Mouse (Mus musculus): ENCODE data around the gene Ercc8. TPM values are rescaled to one million over a fixed set of nuclear protein-coding genes. Genes with fewer than 3 reads are reported as not detected.

Gene Ercc8
- total RNA-seq, 2 experiments from 2014 or later = 15.5 to 18.3 TPM

DNA sequence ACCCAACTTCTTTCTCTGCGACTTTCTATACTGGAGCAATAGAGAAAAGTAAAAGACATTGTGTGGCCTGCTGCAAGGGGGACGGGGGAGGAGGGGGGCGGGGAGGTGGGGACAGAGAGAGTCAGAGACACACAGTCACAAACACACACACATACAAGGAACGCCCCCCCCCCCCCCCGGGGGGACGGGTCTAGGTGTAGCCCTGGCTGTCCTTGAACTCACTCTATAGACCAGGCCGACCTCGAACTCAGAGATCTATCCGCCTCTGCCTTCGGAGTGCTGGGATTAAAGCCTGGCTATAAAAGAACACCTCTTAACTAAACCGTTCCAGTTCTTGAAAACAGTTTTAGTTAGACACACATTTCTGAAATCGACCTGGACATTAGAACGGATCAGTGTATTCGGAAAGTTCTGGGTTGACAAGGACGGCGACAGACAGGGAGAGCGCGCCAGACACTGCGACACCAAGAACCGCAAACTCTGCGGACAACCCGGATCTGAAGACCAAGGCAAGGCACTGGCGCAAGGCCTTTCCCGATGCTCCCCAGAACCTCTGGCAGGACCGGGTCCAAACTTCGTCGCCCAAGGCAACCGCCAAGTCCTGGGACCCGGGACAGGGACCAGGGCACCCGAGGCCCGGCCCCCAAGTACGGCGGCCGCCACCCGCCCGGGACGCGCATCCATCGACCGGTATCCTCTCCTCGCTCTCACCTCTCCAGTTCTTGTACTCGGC, 633 bp upstream of the Ercc8 start:
- DNase-seq = no peak

DNA sequence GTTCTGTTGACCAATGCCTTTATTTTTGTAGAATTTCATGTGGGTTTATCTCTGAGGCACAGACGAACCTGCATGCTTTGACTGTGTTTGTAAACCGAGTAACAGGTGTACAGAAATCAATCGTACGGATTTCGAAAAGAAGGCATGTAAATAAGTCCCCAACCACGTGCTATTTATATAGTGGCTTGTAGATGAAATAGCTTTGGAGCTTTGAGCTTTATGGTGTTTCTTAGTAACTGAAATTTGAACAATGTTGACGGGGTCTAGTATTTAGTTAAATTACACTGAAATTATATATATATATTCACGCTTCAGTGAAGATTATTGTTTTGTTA, 677 bp downstream of the Ercc8 start:
- DNase-seq = no peak

DNA sequence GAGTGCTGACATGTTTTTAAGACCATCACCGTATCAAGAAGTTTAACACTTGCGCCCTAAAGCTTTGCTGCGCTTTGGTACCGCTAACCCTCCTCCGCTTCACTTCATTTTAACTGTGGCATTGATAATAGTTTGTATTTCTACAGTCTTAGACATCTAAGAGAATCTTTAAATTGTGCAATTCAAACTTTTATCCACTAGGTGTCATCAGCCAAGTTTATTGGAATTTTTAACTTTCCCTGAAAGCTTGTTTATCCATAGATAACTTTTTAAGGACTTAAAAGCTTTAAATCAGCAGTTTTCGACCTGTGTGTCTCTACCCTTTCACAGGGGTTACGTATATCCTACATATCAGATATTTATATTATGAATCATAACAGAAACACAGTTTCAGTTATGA, 1.4 kb downstream of the Ercc8 start:
- no peak for DNase-seq

DNA sequence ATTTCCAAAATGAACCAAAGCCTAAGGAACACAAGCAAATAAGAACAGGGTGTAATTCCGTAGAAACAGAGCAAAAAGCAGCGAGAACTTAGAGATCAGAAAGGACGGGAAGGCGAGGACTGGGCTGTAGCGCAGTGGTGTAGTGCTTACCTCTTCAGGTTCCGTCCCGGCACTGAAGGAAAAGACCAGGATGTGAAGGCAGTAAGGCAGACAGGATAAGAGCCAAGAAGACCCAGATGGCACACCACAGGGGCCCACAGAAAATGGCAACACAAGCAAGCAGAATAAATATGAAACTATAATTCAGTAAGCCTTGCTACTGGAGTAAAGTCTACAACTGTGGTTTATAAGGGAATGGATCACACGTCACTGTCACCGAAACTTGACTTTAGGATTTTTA, 5.4 kb downstream of the Ercc8 start:
- no peak for DNase-seq

DNA sequence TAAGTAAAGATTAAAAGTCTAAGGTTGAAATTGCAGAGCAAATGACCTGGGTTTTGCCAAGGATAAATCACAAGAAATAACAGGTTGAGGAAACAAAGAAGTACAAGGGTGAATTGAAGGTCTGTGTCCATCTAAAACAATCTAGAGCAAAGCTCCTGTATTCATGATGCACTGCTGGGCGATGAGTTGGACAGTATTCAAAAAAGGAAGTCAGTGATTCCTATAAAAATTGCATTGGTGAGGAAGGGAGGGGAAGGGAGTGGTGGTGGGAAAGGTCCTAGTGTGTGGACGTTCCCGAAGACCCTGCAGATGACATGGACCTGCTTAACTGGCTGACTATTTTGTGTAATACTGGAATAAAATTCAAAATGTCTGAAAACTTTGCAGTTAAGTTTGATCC, 6.1 kb downstream of the Ercc8 start:
- no peak for DNase-seq

DNA sequence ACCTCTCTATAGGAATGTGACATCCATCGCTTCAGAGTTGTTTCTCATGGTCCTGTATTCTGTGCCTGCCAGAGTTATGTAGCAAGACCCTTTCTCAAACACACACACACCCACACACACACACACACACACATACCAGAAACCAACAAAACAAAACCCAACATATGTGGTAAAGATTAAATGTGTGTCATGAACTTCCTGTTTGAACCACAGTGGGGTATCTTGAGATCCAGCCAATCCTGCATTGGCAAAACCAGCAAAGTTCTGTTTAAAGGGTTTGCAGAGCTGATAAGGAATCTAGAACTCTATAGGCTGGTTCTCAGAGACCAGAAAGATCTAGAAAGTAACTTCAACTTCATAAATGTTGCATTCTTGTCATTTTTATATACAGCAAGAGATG, 11.5 kb downstream of the Ercc8 start:
- no peak for DNase-seq

DNA sequence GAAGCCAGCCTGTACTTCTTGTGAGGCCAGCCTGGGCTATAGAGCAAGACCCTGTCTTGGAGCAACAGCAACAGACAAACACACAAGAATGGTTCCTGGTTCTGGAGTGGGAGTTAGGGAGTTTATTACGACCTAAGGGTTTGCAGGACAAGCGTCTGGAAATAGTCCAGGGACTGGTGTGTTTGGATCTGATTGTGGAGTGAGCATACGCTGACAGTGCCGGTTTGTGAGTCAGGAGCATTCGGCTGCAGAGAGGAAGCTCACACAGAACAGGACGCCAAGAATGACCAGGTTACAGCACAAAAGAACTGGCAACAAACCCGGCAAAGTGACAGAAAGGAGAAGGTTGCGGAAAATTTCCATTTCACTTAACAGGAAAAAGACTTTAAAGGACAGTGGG, 12.0 kb downstream of the Ercc8 start:
- DNase-seq = no peak

DNA sequence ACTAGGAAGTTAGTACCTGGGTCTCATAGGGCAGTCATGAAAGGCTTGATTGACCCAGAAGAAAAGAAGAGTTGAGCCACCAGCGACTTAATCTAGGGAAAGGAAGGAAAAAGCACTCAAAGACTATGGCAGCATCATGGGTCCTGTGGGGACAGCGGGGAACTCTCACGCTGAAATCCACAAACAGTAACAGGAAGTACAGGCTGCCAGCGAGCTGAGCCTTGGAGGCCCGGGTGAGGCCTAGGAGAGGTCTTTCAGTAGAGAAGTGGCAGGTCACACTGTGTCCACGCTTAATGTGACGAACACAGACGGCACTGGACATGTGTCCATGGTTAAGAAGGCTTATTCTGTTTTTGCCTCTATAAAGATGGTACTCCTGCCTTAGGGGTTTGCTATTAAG, 21.1 kb downstream of the Ercc8 start:
- no peak for DNase-seq

DNA sequence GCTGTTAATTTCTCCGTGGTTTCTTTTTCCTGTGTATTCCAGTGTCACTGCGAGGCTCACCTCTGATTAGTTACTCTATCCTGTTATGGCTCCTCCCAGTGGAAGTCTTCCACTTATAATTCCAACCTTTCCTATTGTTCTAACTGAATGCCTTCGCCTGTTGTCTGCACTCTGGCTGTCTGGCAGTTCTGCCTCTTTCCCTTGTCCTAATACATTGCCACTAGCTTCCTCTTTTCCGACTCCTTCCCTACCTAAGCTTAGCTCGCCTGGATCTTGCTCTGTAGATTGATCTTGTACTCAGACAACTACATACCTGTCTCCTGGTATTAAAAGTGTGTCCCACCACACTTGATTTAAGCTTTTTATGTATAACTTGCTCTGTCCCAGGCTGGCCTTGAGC, 22.3 kb downstream of the Ercc8 start:
- DNase-seq = no peak

DNA sequence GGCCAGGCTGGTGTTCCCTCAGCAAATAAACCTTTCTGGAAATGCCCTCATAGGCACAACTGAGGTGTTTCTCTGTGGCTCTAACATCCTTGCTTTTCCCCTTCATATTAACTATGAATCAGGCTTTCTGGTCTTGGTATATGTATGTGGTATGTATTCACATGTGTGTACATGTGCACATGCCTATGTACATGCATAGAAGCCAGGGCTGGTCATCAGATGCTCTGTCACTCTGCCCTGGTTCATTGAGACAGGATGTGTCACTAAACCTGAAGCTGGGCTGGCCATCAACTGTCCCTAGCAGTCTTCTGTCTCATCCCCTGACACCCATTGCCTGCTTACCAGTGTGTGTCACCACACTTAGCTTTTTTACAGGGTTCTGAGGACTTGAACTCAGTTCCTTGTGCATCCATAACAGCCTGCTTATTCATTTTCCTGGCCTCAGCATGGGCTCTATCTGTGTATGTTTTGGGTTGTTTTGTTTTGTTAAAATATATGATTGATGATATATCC, 26.3 kb downstream of the Ercc8 start:
- no peak for DNase-seq

DNA sequence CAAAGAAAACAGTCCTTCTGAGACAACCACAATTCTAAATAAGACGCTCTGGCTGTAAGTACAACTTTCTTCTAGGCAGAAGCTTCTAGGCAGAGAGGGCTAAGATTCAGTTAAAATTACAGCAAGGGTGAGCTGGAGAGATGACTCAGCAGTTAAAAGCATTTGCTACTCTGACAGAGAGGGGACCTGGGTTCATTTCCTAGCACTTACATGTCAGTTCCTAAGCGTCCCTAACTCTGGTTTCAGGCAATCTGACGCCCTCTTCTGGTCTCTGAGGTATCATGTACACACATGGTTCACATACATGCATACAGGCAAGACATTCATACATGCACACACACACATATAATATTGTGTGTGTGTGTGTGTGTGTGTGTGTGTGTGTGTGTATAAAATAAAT, 27.0 kb downstream of the Ercc8 start:
- no peak for DNase-seq

DNA sequence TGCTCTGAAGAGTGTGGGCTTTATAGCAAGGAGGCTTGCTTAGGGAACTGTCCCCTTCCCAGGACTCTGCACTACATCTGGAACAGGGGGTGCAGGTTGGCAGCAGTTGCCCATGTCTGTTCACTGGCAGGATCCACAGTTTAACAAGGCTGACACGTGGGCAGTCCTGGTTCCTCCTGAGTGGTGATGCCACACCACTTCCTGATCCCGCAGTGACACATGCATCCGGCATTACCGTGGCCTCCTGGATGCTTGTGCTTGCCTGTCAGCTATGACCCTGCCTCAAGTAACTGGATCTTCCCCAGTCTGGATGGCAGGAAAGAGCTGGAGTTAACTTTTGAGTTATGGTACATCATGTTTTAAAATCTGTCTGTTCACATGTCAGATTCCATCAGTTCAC, 29.5 kb downstream of the Ercc8 start:
- no peak for DNase-seq

DNA sequence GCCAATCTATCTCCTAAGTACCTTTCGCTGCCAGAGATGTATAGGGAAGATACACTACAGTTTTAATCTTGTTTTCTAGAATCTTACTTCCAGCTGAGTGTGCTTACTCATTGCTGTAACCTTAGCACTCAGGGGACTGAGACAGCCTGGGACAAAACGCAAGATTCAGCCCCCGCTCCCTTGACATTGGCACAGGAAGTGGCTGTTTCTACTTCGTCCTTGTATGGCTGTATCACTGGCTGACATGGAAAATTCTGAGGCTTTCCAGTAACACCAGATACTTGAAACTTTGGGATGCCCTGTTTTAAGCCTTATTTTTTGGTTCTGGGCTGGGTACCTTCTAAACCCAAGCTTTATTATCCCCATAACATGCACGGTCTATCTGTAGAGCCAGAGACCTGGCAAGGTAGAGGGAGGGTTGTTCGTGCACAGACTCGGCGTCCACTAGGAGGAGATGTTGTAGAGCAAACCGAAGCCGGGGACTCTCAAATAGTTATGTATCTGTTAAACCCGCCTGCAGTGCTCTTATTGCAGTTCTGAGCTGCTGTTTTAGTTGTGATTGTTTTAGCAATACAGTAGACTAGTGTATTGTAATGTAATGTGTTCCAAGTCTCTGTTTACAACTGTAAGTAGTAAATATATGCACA, 32.7 kb downstream of the Ercc8 start:
- DNase-seq = peak; percentile 67

DNA sequence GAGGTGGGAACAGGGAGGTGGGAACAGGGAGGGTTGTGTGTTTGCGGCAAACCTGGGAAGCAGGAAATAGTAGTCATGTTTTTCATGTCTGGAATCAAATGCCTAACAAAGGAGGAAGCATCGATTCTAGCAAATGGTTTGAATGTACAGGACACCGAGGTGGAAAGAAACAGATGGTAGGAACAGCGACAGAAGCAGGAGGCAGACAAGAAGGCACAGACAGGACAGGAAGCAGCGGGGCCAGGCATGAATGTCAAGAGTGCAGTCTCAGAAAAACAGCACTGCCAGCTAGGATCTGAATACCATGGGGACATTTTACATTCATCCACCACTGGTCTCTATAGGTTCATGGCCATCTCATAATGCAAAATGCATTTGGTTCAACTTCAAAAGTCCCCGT, 36.9 kb downstream of the Ercc8 start:
- DNase-seq = no peak

DNA sequence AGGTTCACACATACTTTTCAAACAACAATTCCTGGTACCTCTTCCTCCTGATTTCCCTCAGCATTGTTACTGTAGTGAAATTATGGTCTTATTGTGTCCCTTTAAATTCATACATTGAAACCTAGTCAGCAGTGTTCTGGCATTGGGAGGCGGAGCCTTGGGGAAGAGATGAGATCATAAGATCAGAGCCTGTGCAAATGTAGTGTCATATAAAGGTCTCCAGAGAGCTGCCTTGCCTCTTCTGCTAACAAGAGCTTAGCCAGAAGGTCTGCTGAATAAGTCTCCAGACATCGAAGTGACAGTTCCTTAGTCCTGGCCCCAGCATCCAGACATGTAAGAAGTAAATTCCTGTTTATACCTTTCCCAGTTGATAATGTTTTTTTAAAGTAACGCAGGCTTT, 46.3 kb downstream of the Ercc8 start:
- DNase-seq = no peak

DNA sequence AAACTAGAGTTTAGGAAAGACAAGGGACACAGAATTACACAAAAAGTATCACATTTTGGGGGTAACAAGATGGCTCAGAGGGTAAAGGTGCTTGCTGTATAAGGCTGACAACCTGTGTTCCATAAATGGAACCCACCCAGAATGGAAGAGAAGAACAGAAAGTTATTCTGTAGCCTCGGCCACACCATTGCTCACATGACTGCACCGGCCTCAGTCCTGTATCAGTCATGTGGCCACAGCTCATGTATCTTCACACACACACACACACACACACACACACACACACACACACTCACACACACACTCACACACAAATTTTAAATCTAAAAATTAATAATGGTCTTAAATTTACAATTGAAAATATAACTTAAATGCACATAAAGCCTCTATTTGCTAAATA, 48.9 kb downstream of the Ercc8 start:
- DNase-seq = no peak

DNA sequence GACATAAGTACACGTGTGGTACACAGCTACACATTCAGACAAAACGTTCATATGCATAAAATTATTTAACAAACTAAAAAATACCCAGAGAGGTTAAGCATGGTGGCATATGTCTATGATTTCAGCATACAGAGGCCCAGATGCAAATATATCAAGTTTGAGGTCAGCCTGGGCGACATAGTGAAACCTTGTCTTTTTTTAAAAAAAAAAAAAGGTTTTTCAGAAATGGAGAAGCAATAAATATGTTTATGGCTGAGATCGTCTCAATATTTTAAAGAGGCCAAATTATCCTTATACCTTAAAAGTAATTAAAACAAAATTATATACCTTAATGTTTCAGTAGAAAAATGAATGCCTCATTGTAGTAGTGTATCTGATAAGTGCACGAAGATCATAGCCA, 49.6 kb downstream of the Ercc8 start:
- DNase-seq = no peak

DNA sequence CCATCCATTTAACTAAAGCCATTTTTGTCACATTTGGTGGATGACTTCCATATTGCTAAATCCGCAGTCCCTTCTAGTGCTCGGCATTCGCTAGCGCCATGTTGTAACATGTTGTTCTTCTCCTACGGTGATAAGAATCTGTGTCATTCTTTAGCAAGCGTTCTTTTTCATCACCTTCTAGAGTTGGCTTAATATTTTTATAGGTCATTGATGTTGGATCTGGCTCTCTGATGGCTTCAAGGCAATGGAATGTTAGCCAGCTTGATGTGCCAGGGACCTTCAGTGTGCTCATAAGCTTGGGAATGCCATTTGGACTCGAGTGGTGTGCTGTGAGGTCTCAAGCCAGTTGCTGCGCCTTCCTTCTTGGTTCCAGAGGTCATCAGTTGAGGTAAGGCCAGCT, 52.4 kb downstream of the Ercc8 start:
- no peak for DNase-seq

DNA sequence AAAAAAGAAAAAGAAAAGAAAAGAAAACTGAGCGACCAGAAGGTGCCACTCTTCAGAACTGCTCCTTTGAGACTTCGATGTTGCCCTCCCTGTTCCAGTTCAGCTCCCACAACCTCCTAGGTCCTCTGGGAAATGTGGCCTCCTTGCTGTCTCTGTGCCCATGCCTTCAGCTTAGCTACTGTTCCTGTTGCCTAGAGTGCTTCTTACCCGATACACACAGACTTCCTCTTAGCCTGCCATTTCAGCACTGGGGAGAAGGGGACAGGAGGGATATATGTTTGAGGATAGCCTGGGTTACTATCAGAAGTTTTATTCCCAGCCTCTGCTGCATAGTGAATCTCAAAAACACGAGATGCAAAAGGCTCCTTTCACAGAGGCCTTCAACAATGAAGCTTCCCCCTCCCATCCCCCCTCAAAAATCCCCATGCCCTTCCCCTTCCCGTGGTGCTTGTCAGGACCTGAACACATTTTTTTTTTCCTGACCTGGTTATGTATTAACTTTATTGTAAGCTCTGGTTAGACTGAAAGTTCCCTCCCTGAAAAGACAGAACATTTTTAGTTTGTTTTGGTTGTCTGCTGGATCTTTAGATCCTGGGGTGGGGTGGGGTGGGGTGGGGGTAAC, 54.0 kb downstream of the Ercc8 start:
- no peak for DNase-seq

DNA sequence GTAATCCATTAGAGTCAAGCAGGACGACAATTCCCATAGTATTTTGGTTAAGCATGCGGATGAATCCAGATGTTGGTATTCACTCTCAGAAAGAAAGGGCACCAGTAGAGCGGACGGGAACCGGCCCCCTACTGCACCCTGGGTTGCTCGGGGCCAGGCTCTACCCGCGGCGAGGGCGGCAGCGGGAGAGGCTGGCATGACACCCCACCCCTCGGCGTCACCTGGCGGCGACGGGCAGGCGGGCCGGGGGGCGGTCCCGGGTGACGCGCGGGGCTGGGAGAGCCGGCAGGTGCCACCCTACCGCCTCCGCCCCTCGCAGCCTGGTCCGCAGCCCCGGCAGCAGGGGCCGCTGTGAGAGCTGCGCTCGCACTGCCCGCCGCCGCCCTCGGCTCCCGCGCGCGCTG, 55.6 kb downstream of the Ercc8 start, which contains the start of gene Elovl7:
Gene Elovl7 (plus strand): TSS at position 324 of the 404 bp plus-strand sequence.
- peak; percentile 69 for DNase-seq

DNA sequence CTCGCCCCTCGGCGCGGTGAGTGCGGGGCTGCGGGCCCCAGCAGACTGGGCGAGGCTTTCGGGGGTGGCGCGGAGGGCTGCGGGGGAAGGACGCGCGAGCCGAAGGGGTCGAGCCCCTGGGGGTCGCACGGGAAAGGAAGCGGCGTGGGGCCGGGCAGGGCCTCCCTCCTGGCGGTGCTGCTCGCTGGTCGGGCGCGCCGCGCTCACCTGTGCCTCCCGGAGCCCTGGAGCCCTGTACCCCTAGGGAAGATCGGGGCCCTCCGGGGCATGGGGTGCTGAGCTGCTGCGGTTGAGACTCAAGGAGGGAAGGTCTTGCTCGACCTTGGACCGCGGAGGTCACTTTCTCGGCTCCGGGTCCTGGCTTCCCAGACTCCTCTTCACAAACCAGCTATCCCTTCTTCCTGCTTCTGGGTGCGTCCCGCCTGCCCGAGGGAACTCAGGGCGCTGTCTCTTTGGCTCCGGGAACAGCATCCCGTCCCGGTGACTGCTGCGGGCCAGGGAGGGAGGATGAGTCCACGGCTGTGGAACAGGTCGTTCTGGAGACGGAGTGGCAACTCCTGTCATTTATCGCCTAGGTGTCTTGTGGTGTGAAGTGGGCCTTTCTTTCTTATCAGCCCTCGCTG, 56.1 kb downstream of the Ercc8 start:
- DNase-seq = peak; percentile 11

DNA sequence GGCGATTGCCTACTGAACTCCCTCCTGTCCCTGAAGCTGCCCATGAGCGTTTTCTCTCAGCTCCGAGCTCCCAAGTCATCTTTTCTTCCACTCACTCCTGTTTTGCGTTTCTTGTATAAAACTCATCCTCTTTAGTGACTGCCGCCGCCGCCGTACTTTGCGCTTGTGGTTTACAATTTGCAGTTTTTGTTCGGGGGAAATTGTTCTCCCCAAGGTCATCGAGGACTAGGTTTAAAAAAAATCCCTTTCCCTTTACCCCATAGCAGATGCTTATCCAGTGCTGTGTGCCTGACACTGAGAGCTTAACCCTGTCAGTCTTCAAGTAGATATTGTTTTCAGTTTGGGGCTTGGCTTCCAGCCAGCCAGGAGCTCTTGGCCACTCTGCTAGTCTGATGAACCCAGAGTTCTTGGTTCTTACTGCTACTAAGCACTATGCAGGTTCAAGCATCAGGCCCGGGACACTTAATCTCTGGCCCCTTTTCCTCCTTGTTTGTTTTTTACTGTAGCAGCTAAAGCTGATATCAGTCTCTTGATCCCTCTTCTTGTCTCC, 56.8 kb downstream of the Ercc8 start:
- DNase-seq = no peak

DNA sequence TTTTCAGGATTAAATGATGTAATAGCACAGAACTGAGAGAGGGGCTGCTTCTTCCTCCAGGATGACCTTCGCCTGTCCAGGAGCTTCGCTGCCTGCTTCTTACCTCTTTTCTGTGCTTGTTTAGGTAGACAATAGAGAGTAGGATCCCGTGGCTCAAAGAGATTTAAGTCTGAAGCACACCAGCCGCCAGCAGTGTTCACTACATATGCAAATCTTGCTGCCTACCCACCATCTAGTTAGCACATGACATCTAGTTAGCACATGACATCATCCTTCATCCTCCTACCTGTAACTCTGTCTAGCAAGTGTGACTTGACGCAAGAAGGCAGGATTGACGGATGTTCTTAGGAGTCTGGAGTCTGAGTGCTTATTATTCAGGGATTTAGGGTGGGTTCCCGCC, 61.2 kb downstream of the Ercc8 start:
- no peak for DNase-seq

Data from heart, postnatal 4 days (tissue).